In genomic region chr2:166514664-166515063, GRCm38 (mm10) we compare ENCODE assay signal across 30 mouse cellular contexts.
DNase-seq lines count a peak whose midpoint lies in the region; ATAC-seq and TF ChIP-seq lines count a peak whose summit lies in the region.
"Had no signal": no experiment of that assay in that cellular context is flagged by ENCODE, and none has a peak within 500 bp of the region (broad histone marks: within the 10 kb centered on the region; RNA-seq: fewer than 3 reads in every experiment).

No protein-coding gene starts in this region.

- H3K4me1 ChIP-seq in heart, adult 2 months (ENCODE audit: control insufficient read depth, insufficient read depth, low read length) = peaks cover 3% of the 10 kb centered on the region
- peaks cover 47% of the 10 kb centered on the region for H3K4me1 ChIP-seq in hindbrain, embryonic 13.5 days (replicated peaks)
- H3K4me1 ChIP-seq in hindbrain, embryonic 10.5 days (replicated peaks) = peaks cover 60% of the 10 kb centered on the region
- H3K4me1 ChIP-seq in heart, embryonic 14.5 days (ENCODE audit: control insufficient read depth in 2 of 2, insufficient read depth in 2 of 2, low read length in 2 of 2) = peaks cover 39 to 42% of the 10 kb centered on the region in 2 experiments

- no peak for TF ChIP-seq POLR2A in heart, adult 2 months (IDR thresholded peaks at IDR 0.05; ENCODE audit: insufficient read depth, low read depth, low read length)

- no peak overlapping the region for H3K9ac ChIP-seq in heart, adult 2 months (ENCODE audit: low read depth, low read length)
- H3K9ac ChIP-seq in hindbrain, embryonic 13.5 days = no peak overlapping the region
- H3K9ac ChIP-seq in heart, embryonic 14.5 days (ENCODE audit: low read length) = peak overlapping the region; percentile 41
- H3K9ac ChIP-seq: embryonic facial prominence, embryonic 13.5 days; forebrain, postnatal 0 days; intestine, embryonic 15.5 days; liver, embryonic 14.5 days; midbrain, embryonic 13.5 days had no signal

- ATAC-seq in hindbrain, embryonic 13.5 days (ENCODE audit: low FRiP score) = no peak
- peak; percentile 35 for ATAC-seq in heart, embryonic 14.5 days (ENCODE audit: insufficient number of reproducible peaks, insufficient read depth, low FRiP score, low read depth)
- ATAC-seq: forebrain, postnatal 0 days; hindbrain, postnatal 0 days; intestine, embryonic 15.5 days; midbrain, embryonic 13.5 days; Patski had no signal

- H3K79me2 ChIP-seq in heart, adult 2 months (replicated peaks; ENCODE audit: control insufficient read depth, insufficient read depth, low read length) = no peaks in the 10 kb centered on the region

- intact Hi-C loops in heart, adult 2 months (cut with DNase I) = loop anchor here (1.0 kb wide), 1 partner anchor 318 kb away; no protein-coding TSS in a partner anchor
- intact Hi-C loops in heart, postnatal 36 days (cut with DNase I) = no loop called here

- no peaks in the 10 kb centered on the region for H3K27me3 ChIP-seq in heart, adult 2 months (ENCODE audit: control insufficient read depth, insufficient read depth, low read length)
- H3K27me3 ChIP-seq in hindbrain, embryonic 13.5 days = peaks cover 39% of the 10 kb centered on the region
- H3K27me3 ChIP-seq in hindbrain, embryonic 10.5 days (ENCODE audit: insufficient read depth, poor library complexity, severe bottlenecking) = peaks cover 61% of the 10 kb centered on the region
- H3K27me3 ChIP-seq in heart, embryonic 14.5 days (ENCODE audit: control insufficient read depth, insufficient read depth, low read length) = no peaks in the 10 kb centered on the region
- H3K27me3 ChIP-seq: embryonic facial prominence, embryonic 13.5 days; intestine, embryonic 15.5 days; Patski had no signal

- peak in 1 of 2 experiments; percentile 43 for DNase-seq in heart, adult 2 months
- DNase-seq in heart, postnatal 36 days = no peak
- DNase-seq in hindbrain, embryonic 10.5 days (ENCODE audit: low spot score) = no peak
- DNase-seq in heart, postnatal 4 days = peak; percentile 54
- no peak for DNase-seq in kidney, postnatal 36 days
- DNase-seq in right cerebral cortex, postnatal 25 days = no peak
- DNase-seq: adrenal gland, postnatal 10 days; cerebellum, adult 11 months; cerebellum, adult 9-11 months; embryo, embryonic 11 days; forebrain, postnatal 0 days; kidney, adult 2 months; kidney, postnatal 4 days; layer of hippocampus, postnatal 36 days; liver; lung, adult 2 months; lung, postnatal 10 days; retina, postnatal 1 day; right cerebral cortex, postnatal 14 days; spleen, adult 18-20 months; thymus, postnatal 14 days had no signal

- H3K9me3 ChIP-seq in hindbrain, embryonic 13.5 days = no peaks in the 10 kb centered on the region
- H3K9me3 ChIP-seq in hindbrain, embryonic 10.5 days = no peaks in the 10 kb centered on the region
- no peaks in the 10 kb centered on the region for H3K9me3 ChIP-seq in heart, embryonic 14.5 days (ENCODE audit: control insufficient read depth, low read length)
- H3K9me3 ChIP-seq: embryonic facial prominence, embryonic 13.5 days; intestine, embryonic 15.5 days; midbrain, embryonic 13.5 days had no signal

- H3K4me2 ChIP-seq in hindbrain, embryonic 13.5 days = no peak overlapping the region
- H3K4me2 ChIP-seq in heart, embryonic 14.5 days (ENCODE audit: low read length) = peak overlapping the region; percentile 17; the same call in 1 of the 2 replicates
- H3K4me2 ChIP-seq: embryonic facial prominence, embryonic 13.5 days; intestine, embryonic 15.5 days; midbrain, embryonic 13.5 days had no signal

- H3K27ac ChIP-seq in heart, adult 2 months = no peak overlapping the region; the same call in 1 of the 2 replicates
- H3K27ac ChIP-seq in hindbrain, embryonic 13.5 days = peak overlapping the region; percentile 40
- no peak overlapping the region for H3K27ac ChIP-seq in hindbrain, embryonic 10.5 days
- H3K27ac ChIP-seq in heart, embryonic 14.5 days (replicated peaks in 1 of 2; ENCODE audit: control insufficient read depth in 1 of 2, insufficient read depth in 1 of 2, low read depth in 2 of 2, low read length in 2 of 2) = peak overlapping the region; percentile 28 to 68
- H3K27ac ChIP-seq: embryonic facial prominence, embryonic 13.5 days; hindbrain, postnatal 0 days; intestine, embryonic 15.5 days; liver, embryonic 14.5 days; macrophage; midbrain, embryonic 13.5 days had no signal

- H3K4me3 ChIP-seq in heart, adult 2 months = no peak overlapping the region
- no peak overlapping the region for H3K4me3 ChIP-seq in hindbrain, embryonic 13.5 days
- no peak overlapping the region for H3K4me3 ChIP-seq in hindbrain, embryonic 10.5 days
- H3K4me3 ChIP-seq in heart, embryonic 14.5 days (ENCODE audit: control insufficient read depth in 1 of 2, insufficient read depth in 1 of 2, low read depth in 1 of 2, low read length in 2 of 2) = no peak overlapping the region
- H3K4me3 ChIP-seq: embryonic facial prominence, embryonic 13.5 days; intestine, embryonic 15.5 days; midbrain, embryonic 13.5 days had no signal

- H3K36me3 ChIP-seq in heart, adult 2 months (ENCODE audit: control insufficient read depth, insufficient read depth, low read length) = no peaks in the 10 kb centered on the region
- H3K36me3 ChIP-seq in hindbrain, embryonic 13.5 days = no peaks in the 10 kb centered on the region
- H3K36me3 ChIP-seq in hindbrain, embryonic 10.5 days = no peaks in the 10 kb centered on the region
- no peaks in the 10 kb centered on the region for H3K36me3 ChIP-seq in heart, embryonic 14.5 days (ENCODE audit: control insufficient read depth, insufficient read depth, low read length)
- H3K36me3 ChIP-seq: embryonic facial prominence, embryonic 13.5 days; intestine, embryonic 15.5 days; midbrain, embryonic 13.5 days had no signal

- WGBS in heart, adult 2 months = 51% methylated on average over 8 of the region's 8 CpGs
- WGBS in hindbrain, embryonic 13.5 days = 63% methylated on average over 8 of the region's 8 CpGs
- WGBS in hindbrain, embryonic 10.5 days = 64% methylated on average over 8 of the region's 8 CpGs
- 19% methylated on average over 8 of the region's 8 CpGs for WGBS in heart, embryonic 14.5 days

- TF ChIP-seq CTCF in heart, adult 2 months (IDR thresholded peaks at IDR 0.05) = no peak

- 0 out of 2 replicates have a peak, but pooled peaks have one; percentile 33 for TF ChIP-seq EP300 in heart, adult 2 months (IDR thresholded peaks at IDR 0.05; ENCODE audit: insufficient read depth, low read depth, low read length)

Comparison
In these comparisons a context has a peak if more than half of its experiments do, and no peak if none do; other contexts are left out.
1. H3K27ac ChIP-seq: peak in hindbrain, embryonic 13.5 days (single experiment) and heart, embryonic 14.5 days (2 of 2); none in heart, adult 2 months (single experiment) and hindbrain, embryonic 10.5 days (single experiment).